Mouse (Mus musculus): ENCODE data around the gene Tmem38b. TPM values are rescaled to one million over a fixed set of nuclear protein-coding genes. Genes with fewer than 3 reads are reported as not detected.

The Tmem38b gene
- total and polyA plus RNA-seq, 3 experiments, result 5.9 to 29.0 (median 23.7) TPM

GRCm38 (mm10) chr4:53789346-53789745 is 36.5 kb upstream of the Tmem38b start:
- Histone ChIP-seq H3K27me3 (ENCODE audit: control insufficient read depth, insufficient read depth, low read length) (no peaks in the 10 kb centered on the region), H3K36me3 (ENCODE audit: control insufficient read depth, insufficient read depth, low read length) (no peaks in the 10 kb centered on the region), H3K27ac (no peak overlapping the region), H3K4me1 (ENCODE audit: control insufficient read depth, insufficient read depth, low read length) (no peaks in the 10 kb centered on the region), H3K9ac (ENCODE audit: low read depth, low read length) (no peak overlapping the region), H3K79me2 (replicated peaks; ENCODE audit: control insufficient read depth, insufficient read depth, low read length) (no peaks in the 10 kb centered on the region), H3K4me3 (no peak overlapping the region)
- no peak for TF ChIP-seq CTCF (IDR thresholded peaks at IDR 0.05)
- no peak for TF ChIP-seq EP300 (IDR thresholded peaks at IDR 0.05; ENCODE audit: insufficient read depth, low read depth, low read length)
- no peak for TF ChIP-seq POLR2A (IDR thresholded peaks at IDR 0.05; ENCODE audit: insufficient read depth, low read depth, low read length)
- no peak for DNase-seq
- intact Hi-C loops (cut with DNase I), result no loop called here
- 55% methylated on average over 4 of the region's 4 CpGs for WGBS

GRCm38 (mm10) chr4:53794257-53794966 is 31.4 kb upstream of the Tmem38b start:
- intact Hi-C loops (cut with DNase I), result no loop called here
- Histone ChIP-seq H3K4me3 (no peak overlapping the region), H3K9ac (ENCODE audit: low read depth, low read length) (no peak overlapping the region), H3K79me2 (replicated peaks; ENCODE audit: control insufficient read depth, insufficient read depth, low read length) (no peaks in the 10 kb centered on the region), H3K36me3 (ENCODE audit: control insufficient read depth, insufficient read depth, low read length) (peaks cover 2% of the 10 kb centered on the region; the same call in 1 of the 2 replicates), H3K27me3 (ENCODE audit: control insufficient read depth, insufficient read depth, low read length) (no peaks in the 10 kb centered on the region), H3K4me1 (ENCODE audit: control insufficient read depth, insufficient read depth, low read length) (no peaks in the 10 kb centered on the region), H3K27ac (no peak overlapping the region)
- 93% methylated on average over 5 of the region's 5 CpGs for WGBS
- no peak for DNase-seq
- TF ChIP-seq POLR2A (IDR thresholded peaks at IDR 0.05; ENCODE audit: insufficient read depth, low read depth, low read length) (no peak), EP300 (IDR thresholded peaks at IDR 0.05; ENCODE audit: insufficient read depth, low read depth, low read length) (no peak), CTCF (IDR thresholded peaks at IDR 0.05) (no peak)

- Histone ChIP-seq H3K79me2 (replicated peaks; ENCODE audit: control insufficient read depth, insufficient read depth, low read length) (no peaks in the 10 kb centered on the region), H3K4me3 (no peak overlapping the region), H3K4me1 (ENCODE audit: control insufficient read depth, insufficient read depth, low read length) (peaks cover 2% of the 10 kb centered on the region; the same call in 1 of the 2 replicates), H3K36me3 (ENCODE audit: control insufficient read depth, insufficient read depth, low read length) (peaks cover 2% of the 10 kb centered on the region; the same call in 1 of the 2 replicates), H3K9ac (ENCODE audit: low read depth, low read length) (no peak overlapping the region), H3K27ac (no peak overlapping the region), H3K27me3 (ENCODE audit: control insufficient read depth, insufficient read depth, low read length) (no peaks in the 10 kb centered on the region)
- intact Hi-C loops (cut with DNase I), result loop anchor here (5.0 kb wide), 1 partner anchor 47 kb away; no protein-coding TSS in a partner anchor
- no peak for DNase-seq
- 84% methylated on average over 2 of the region's 2 CpGs for WGBS
- TF ChIP-seq EP300 (IDR thresholded peaks at IDR 0.05; ENCODE audit: insufficient read depth, low read depth, low read length) (no peak), POLR2A (IDR thresholded peaks at IDR 0.05; ENCODE audit: insufficient read depth, low read depth, low read length) (no peak), CTCF (IDR thresholded peaks at IDR 0.05) (no peak)
Measured at GRCm38 (mm10) chr4:53795086-53795485, 30.8 kb upstream of the Tmem38b start.

GRCm38 (mm10) chr4:53795706-53796105 is 30.1 kb upstream of the Tmem38b start:
- no peak overlapping the region for H3K9ac ChIP-seq (ENCODE audit: low read depth, low read length)
- no peaks in the 10 kb centered on the region for H3K27me3 ChIP-seq (ENCODE audit: control insufficient read depth, insufficient read depth, low read length)
- intact Hi-C loops (cut with DNase I), result loop anchor here (5.0 kb wide), 1 partner anchor 47 kb away; no protein-coding TSS in a partner anchor
- H3K79me2 ChIP-seq (replicated peaks; ENCODE audit: control insufficient read depth, insufficient read depth, low read length), result no peaks in the 10 kb centered on the region
- H3K27ac ChIP-seq, result no peak overlapping the region
- DNase-seq, result no peak
- TF ChIP-seq EP300 (IDR thresholded peaks at IDR 0.05; ENCODE audit: insufficient read depth, low read depth, low read length) (no peak), CTCF (IDR thresholded peaks at IDR 0.05) (no peak), POLR2A (IDR thresholded peaks at IDR 0.05; ENCODE audit: insufficient read depth, low read depth, low read length) (no peak)
- H3K36me3 ChIP-seq (ENCODE audit: control insufficient read depth, insufficient read depth, low read length), result peaks cover 2% of the 10 kb centered on the region; the same call in 1 of the 2 replicates
- WGBS, result 82% methylated on average over 2 of the region's 2 CpGs
- peaks cover 2% of the 10 kb centered on the region; the same call in 1 of the 2 replicates for H3K4me1 ChIP-seq (ENCODE audit: control insufficient read depth, insufficient read depth, low read length)
- H3K4me3 ChIP-seq, result no peak overlapping the region

- DNase-seq, result no peak
- Histone ChIP-seq H3K4me1 (ENCODE audit: control insufficient read depth, insufficient read depth, low read length) (peaks cover 2% of the 10 kb centered on the region; the same call in 1 of the 2 replicates), H3K27ac (no peak overlapping the region), H3K27me3 (ENCODE audit: control insufficient read depth, insufficient read depth, low read length) (no peaks in the 10 kb centered on the region), H3K4me3 (no peak overlapping the region), H3K36me3 (ENCODE audit: control insufficient read depth, insufficient read depth, low read length) (peaks cover 2% of the 10 kb centered on the region; the same call in 1 of the 2 replicates), H3K79me2 (replicated peaks; ENCODE audit: control insufficient read depth, insufficient read depth, low read length) (no peaks in the 10 kb centered on the region), H3K9ac (ENCODE audit: low read depth, low read length) (no peak overlapping the region)
- intact Hi-C loops (cut with DNase I), result loop anchor here (5.0 kb wide), 1 partner anchor 45 kb away; no protein-coding TSS in a partner anchor
- no peak for TF ChIP-seq EP300 (IDR thresholded peaks at IDR 0.05; ENCODE audit: insufficient read depth, low read depth, low read length)
- no peak for TF ChIP-seq CTCF (IDR thresholded peaks at IDR 0.05)
- no peak for TF ChIP-seq POLR2A (IDR thresholded peaks at IDR 0.05; ENCODE audit: insufficient read depth, low read depth, low read length)
- WGBS, result 33% methylated on average over 18 of the region's 18 CpGs
Measured at GRCm38 (mm10) chr4:53796865-53797772, 28.7 kb upstream of the Tmem38b start.

Measured in heart, adult 2 months (tissue).